Mouse (Mus musculus) intestine, embryonic 14.5 days (tissue): ENCODE data around the gene Mllt3. TPM values are rescaled to one million over a fixed set of nuclear protein-coding genes. Genes with fewer than 3 reads are reported as not detected.
A peak's percentile ranks its signal among the peaks of the same experiment; 100 is the strongest.

Experiments
- ATAC-seq: fragments of 200-750 bp; cut with Nextera tagmentation; replicated peaks from 2 replicates; pipeline ENCODE4 v1.8.0; 2017; ENCODE audit warnings: low read depth, moderate number of reproducible peaks, moderate TSS enrichment, moderate library complexity; ENCODE audit not compliant: low FRiP score, low TSS enrichment
- DNase-seq: peaks from one replicate; pipeline ENCODE4 v3.0.0-alpha.2; 2018; ENCODE audit warnings: low spot score
- H3K27ac ChIP-seq: fragments of 300-500 bp; sonication (generic); 2 replicates; pipeline ENCODE4 v1.5.1; 2014; ENCODE audit warnings: low read depth, mild to moderate bottlenecking, control low read depth
- H3K27me3 ChIP-seq: fragments of 300-500 bp; sonication (generic); replicated peaks from 2 replicates; pipeline ENCODE4 v1.6.1; 2014; ENCODE audit warnings: low read length, control low read depth; ENCODE audit not compliant: control insufficient read depth, insufficient read depth
- H3K36me3 ChIP-seq: fragments of 300-500 bp; sonication (generic); 2 replicates; pipeline ENCODE4 v1.6.1; 2014; ENCODE audit warnings: low read length, control low read depth; ENCODE audit not compliant: control insufficient read depth, insufficient read depth
- H3K4me1 ChIP-seq: fragments of 300-500 bp; sonication (generic); replicated peaks from 2 replicates; pipeline ENCODE4 v1.6.1; 2014; ENCODE audit warnings: low read length, control low read depth, mixed read lengths; ENCODE audit not compliant: control insufficient read depth, insufficient read depth
- H3K4me2 ChIP-seq: fragments of 300-500 bp; sonication (generic); 2 replicates; pipeline ENCODE4 v1.6.1; 2014; ENCODE audit warnings: low read length
- H3K4me3 ChIP-seq: fragments of 300-500 bp; sonication (generic); 2 replicates; pipeline ENCODE4 v1.5.1; 2014; ENCODE audit warnings: low read depth, low read length, control low read depth, mixed read lengths
- H3K9ac ChIP-seq: fragments of 300-500 bp; sonication (generic); 2 replicates; pipeline ENCODE4 v1.6.1; 2014; ENCODE audit warnings: mild to moderate bottlenecking, low read length
- H3K9me3 ChIP-seq: fragments of 300-500 bp; sonication (generic); 2 replicates; pipeline ENCODE4 v1.6.1; 2016; ENCODE audit warnings: low read length, control low read depth; ENCODE audit not compliant: control insufficient read depth
- whole genome bisulfite sequencing: fragments of 180-500 bp; shearing (Covaris S2); extraction: QIAGEN DNeasy Blood & Tissue Kit; methylation state at CpG from one replicate; pipeline ENCODE4 v1.1.7; 2014; 5-methylcytosine and 5-hydroxymethylcytosine counted together
- polyA plus RNA-seq: library from polyadenylated mRNA; unstranded; fragments of >200 nt; fragmentation: Nextera tagmentation; extraction: Ambion mirVana; gene quantifications from 2 replicates; pipeline ENCODE4 v1.2.1, GENCODE M21; 2014

The Mllt3 gene
- polyA plus RNA-seq, 1 experiment from 2014 or later = 31.5 TPM

- Histone ChIP-seq H3K36me3 (no peaks in the 10 kb centered on the region; the same call in 1 of the 2 replicates), H3K4me2 (no peak overlapping the region), H3K9me3 (no peaks in the 10 kb centered on the region), H3K4me3 (no peak overlapping the region), H3K9ac (no peak overlapping the region), H3K27me3 (no peaks in the 10 kb centered on the region), H3K27ac (no peak overlapping the region), H3K4me1 (peaks cover 5% of the 10 kb centered on the region; the same call in 1 of the 2 replicates)
- ATAC-seq = no peak
- no peak for DNase-seq
- 88% methylated on average over 5 of the region's 5 CpGs for WGBS
Measured at GRCm38 (mm10) chr4:87829426-87830063, 203.6 kb downstream of the Mllt3 start.

GRCm38 (mm10) chr4:87826336-87826735 lies 206.8 kb downstream of the Mllt3 start:
- Histone ChIP-seq H3K4me3 (no peak overlapping the region), H3K9ac (no peak overlapping the region), H3K4me2 (no peak overlapping the region), H3K36me3 (no peaks in the 10 kb centered on the region), H3K4me1 (no peaks in the 10 kb centered on the region), H3K27ac (no peak overlapping the region), H3K27me3 (no peaks in the 10 kb centered on the region), H3K9me3 (no peaks in the 10 kb centered on the region)
- ATAC-seq (no peak), DNase-seq (no peak)
- 84% methylated on average over 5 of the region's 5 CpGs for WGBS

GRCm38 (mm10) chr4:87823623-87824022 lies 209.5 kb downstream of the Mllt3 start:
- Histone ChIP-seq H3K36me3 (no peaks in the 10 kb centered on the region), H3K27ac (no peak overlapping the region), H3K4me1 (no peaks in the 10 kb centered on the region), H3K27me3 (no peaks in the 10 kb centered on the region), H3K9ac (no peak overlapping the region), H3K4me2 (no peak overlapping the region), H3K4me3 (no peak overlapping the region), H3K9me3 (no peaks in the 10 kb centered on the region)
- no peak for ATAC-seq
- WGBS = 84% methylated on average over 3 of the region's 3 CpGs
- no peak for DNase-seq

- Histone ChIP-seq H3K4me1 (no peaks in the 10 kb centered on the region), H3K36me3 (no peaks in the 10 kb centered on the region), H3K4me3 (no peak overlapping the region), H3K27me3 (no peaks in the 10 kb centered on the region), H3K9ac (no peak overlapping the region), H3K27ac (no peak overlapping the region), H3K4me2 (no peak overlapping the region), H3K9me3 (no peaks in the 10 kb centered on the region)
- no peak for ATAC-seq
- DNase-seq = no peak
- 66% methylated on average over 6 of the region's 6 CpGs for WGBS
Measured at GRCm38 (mm10) chr4:87823191-87823590, 210.0 kb downstream of the Mllt3 start.

DNA sequence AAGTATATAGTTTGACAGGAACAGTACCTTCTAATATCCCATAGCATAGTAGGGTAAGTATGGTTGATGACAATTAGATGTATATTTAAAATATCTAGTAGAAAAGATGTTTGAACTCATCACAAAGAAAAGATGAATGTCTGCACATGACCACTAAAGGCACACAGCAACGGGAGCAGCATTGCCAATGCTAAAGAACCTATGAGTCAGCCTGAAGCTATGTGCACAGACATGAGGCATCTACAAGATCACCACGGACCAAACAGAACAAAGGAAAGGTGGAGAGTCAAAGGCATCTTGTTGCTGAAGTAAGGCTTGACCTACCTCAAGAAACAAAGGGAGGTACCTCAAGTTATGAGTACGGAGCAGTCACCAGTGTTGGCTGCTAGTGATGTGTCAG lies 212.3 kb downstream of the Mllt3 start:
- 84% methylated on average over 3 of the region's 3 CpGs for WGBS
- DNase-seq (no peak), ATAC-seq (no peak)
- Histone ChIP-seq H3K4me2 (no peak overlapping the region), H3K27me3 (no peaks in the 10 kb centered on the region), H3K27ac (no peak overlapping the region), H3K4me1 (no peaks in the 10 kb centered on the region), H3K9ac (no peak overlapping the region), H3K36me3 (no peaks in the 10 kb centered on the region), H3K4me3 (no peak overlapping the region), H3K9me3 (no peaks in the 10 kb centered on the region)

- Histone ChIP-seq H3K4me3 (no peak overlapping the region), H3K9ac (no peak overlapping the region), H3K9me3 (no peaks in the 10 kb centered on the region), H3K4me1 (no peaks in the 10 kb centered on the region), H3K27me3 (no peaks in the 10 kb centered on the region), H3K4me2 (no peak overlapping the region), H3K27ac (no peak overlapping the region), H3K36me3 (no peaks in the 10 kb centered on the region)
- DNase-seq (no peak), ATAC-seq (no peak)
- 51% methylated on average over 9 of the region's 9 CpGs for WGBS
Measured at GRCm38 (mm10) chr4:87819182-87819581, 214.0 kb downstream of the Mllt3 start.

DNA sequence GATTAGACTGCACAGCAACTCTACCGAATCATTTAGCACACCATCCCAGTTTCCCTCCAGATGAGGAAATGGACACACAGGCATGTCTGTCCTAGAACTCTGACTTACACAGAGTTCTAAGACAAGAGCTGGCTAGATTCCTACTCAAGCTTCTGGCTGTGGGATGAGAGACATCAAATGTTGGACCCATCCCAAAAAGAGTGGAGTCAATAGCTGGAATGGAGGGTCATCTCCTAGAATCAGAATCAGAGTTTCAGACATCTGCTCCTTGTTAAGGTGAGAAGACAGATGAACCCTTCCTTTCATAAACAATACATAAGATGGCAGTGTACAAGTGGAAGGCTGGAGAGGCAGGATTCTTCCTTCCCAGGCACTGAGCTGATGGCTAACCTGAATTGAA lies 214.9 kb downstream of the Mllt3 start:
- no peak for ATAC-seq
- Histone ChIP-seq H3K4me3 (no peak overlapping the region), H3K4me2 (no peak overlapping the region), H3K4me1 (no peaks in the 10 kb centered on the region), H3K9ac (no peak overlapping the region), H3K9me3 (no peaks in the 10 kb centered on the region), H3K36me3 (no peaks in the 10 kb centered on the region), H3K27me3 (no peaks in the 10 kb centered on the region), H3K27ac (no peak overlapping the region)
- no peak for DNase-seq
- 86% methylated on average over 1 of the region's 1 CpGs for WGBS

GRCm38 (mm10) chr4:87815465-87816108 lies 217.6 kb downstream of the Mllt3 start:
- Histone ChIP-seq H3K36me3 (no peaks in the 10 kb centered on the region), H3K4me2 (no peak overlapping the region), H3K9me3 (no peaks in the 10 kb centered on the region), H3K4me3 (no peak overlapping the region), H3K9ac (no peak overlapping the region), H3K4me1 (no peaks in the 10 kb centered on the region), H3K27ac (no peak overlapping the region), H3K27me3 (no peaks in the 10 kb centered on the region)
- DNase-seq (no peak), ATAC-seq (peak; percentile 77)
- 65% methylated on average over 7 of the region's 7 CpGs for WGBS

- no peaks in the 10 kb centered on the region for H3K9me3 ChIP-seq
- no peak overlapping the region for H3K4me3 ChIP-seq
- H3K36me3 ChIP-seq = no peaks in the 10 kb centered on the region
- no peaks in the 10 kb centered on the region for H3K27me3 ChIP-seq
- no peak overlapping the region for H3K27ac ChIP-seq
- H3K4me2 ChIP-seq = no peak overlapping the region
- H3K4me1 ChIP-seq = peaks cover 8% of the 10 kb centered on the region
- no peak overlapping the region for H3K9ac ChIP-seq
- no peak for DNase-seq
- 65% methylated on average over 2 of the region's 2 CpGs for WGBS
- no peak for ATAC-seq
Measured at GRCm38 (mm10) chr4:87811899-87812298, 221.3 kb downstream of the Mllt3 start.
